Mouse (Mus musculus) cortical plate, adult 2 months (tissue): Measurements from ENCODE around the gene Rhob. TPM values are rescaled to one million over a fixed set of nuclear protein-coding genes. Genes with fewer than 3 reads are reported as not detected.

Experiments
- H3K27ac ChIP-seq: fragments of 200-500 bp; 2 replicates; pipeline ENCODE4 v1.5.1; 2012; ENCODE audit warnings: low read length, control low read depth, inconsistent platforms; ENCODE audit not compliant: insufficient read depth
- H3K4me1 ChIP-seq: fragments of 200-500 bp; 2 replicates; pipeline ENCODE4 v1.6.1; 2011; ENCODE audit warnings: low read length; ENCODE audit not compliant: control insufficient read depth, insufficient read depth
- H3K4me3 ChIP-seq: fragments of 200-500 bp; 2 replicates; pipeline ENCODE4 v1.5.1; 2011; ENCODE audit warnings: mild to moderate bottlenecking, low read length, control low read depth; ENCODE audit not compliant: insufficient read depth
- CTCF ChIP-seq: fragments of 200-500 bp; IDR thresholded peaks from 2 replicates; pipeline ENCODE4 v1.5.1; 2011; ENCODE audit warnings: mild to moderate bottlenecking, control low read depth, low read length; ENCODE audit not compliant: insufficient read depth; ENCODE audit errors: extremely low read depth
- POLR2A ChIP-seq: fragments of 200-500 bp; IDR thresholded peaks from 2 replicates; pipeline ENCODE4 v1.6.1; 2011; ENCODE audit warnings: mild to moderate bottlenecking, low read length, control low read depth; ENCODE audit not compliant: insufficient read depth; ENCODE audit errors: extremely low read depth
- polyA plus RNA-seq: library from polyadenylated mRNA; depleted of rRNA; stranded (reverse); fragments of >200 nt; gene quantifications from 2 replicates; pipeline ENCODE4 v1.2.3, GENCODE M21; 2012; rRNA removed

Rhob gene
- polyA plus RNA-seq, 1 experiment, result 368 TPM

GRCm38 (mm10) chr12:8452766-8453621 lies 46.8 kb downstream of the Rhob start:
- Histone ChIP-seq H3K4me1 (peaks cover 27% of the 10 kb centered on the region), H3K4me3 (no peak overlapping the region), H3K27ac (0 out of 2 replicates have a peak overlapping the region, but pooled peaks have one; percentile 2)
- no peak for TF ChIP-seq CTCF
- TF ChIP-seq POLR2A, result no peak

- TF ChIP-seq POLR2A (no peak), CTCF (no peak)
Observed at GRCm38 (mm10) chr12:8451571-8452485, 48.0 kb downstream of the Rhob start.

GRCm38 (mm10) chr12:8450639-8451038 lies 49.2 kb downstream of the Rhob start:
- H3K27ac ChIP-seq, result peak overlapping the region; percentile 5; the same call in 1 of the 2 replicates
- TF ChIP-seq CTCF (no peak), POLR2A (no peak)
- peaks cover 25% of the 10 kb centered on the region for H3K4me1 ChIP-seq
- no peak overlapping the region for H3K4me3 ChIP-seq

More at GRCm38 (mm10) chr12:8451571-8452485, 48.0 kb downstream of the Rhob start:
- Histone ChIP-seq H3K4me1 (peaks cover 27% of the 10 kb centered on the region), H3K4me3 (no peak overlapping the region), H3K27ac (no peak overlapping the region)

GRCm38 (mm10) chr12:8450028-8450427 lies 49.8 kb downstream of the Rhob start:
- peaks cover 26% of the 10 kb centered on the region for H3K4me1 ChIP-seq
- no peak overlapping the region for H3K27ac ChIP-seq
- no peak overlapping the region for H3K4me3 ChIP-seq
- no peak for TF ChIP-seq CTCF
- TF ChIP-seq POLR2A, result no peak

Other genes with a start within 250 kb of the Rhob start
- 0.06 and 0.23 TPM in 2 replicates for gene Gdf7, start 198.1 kb downstream of the Rhob start, polyA plus RNA-seq
- 15.4 and 15.7 TPM in 2 replicates for gene Hs1bp3, start 186.6 kb downstream of the Rhob start, polyA plus RNA-seq
- gene Slc7a15, start 99.1 kb upstream of the Rhob start, polyA plus RNA-seq, result not detected in 2 replicates
- gene Pum2, start 174.1 kb upstream of the Rhob start, polyA plus RNA-seq, result 79.5 and 81.9 TPM in 2 replicates